Mouse (Mus musculus) cerebellum, adult 11 months (tissue): ENCODE results near the gene Fstl4.

ENCODE experiments used
- DNase-seq: peaks from one replicate; pipeline ENCODE4 v3.0.0; 2022

Gene Fstl4

GRCm38 (mm10) chr11:53098780-53099198 lies 334.4 kb downstream of the Fstl4 start:
- peak; percentile 21 for DNase-seq

- no peak for DNase-seq
These were observed 334.9 kb downstream of the Fstl4 start for GRCm38 (mm10) chr11:53099322-53099721.

- no peak for DNase-seq
These were observed 337.3 kb downstream of the Fstl4 start for GRCm38 (mm10) chr11:53101732-53102131.

GRCm38 (mm10) chr11:53103601-53104325 lies 339.3 kb downstream of the Fstl4 start:
- DNase-seq: no peak

- peak; percentile 44 for DNase-seq
These were observed 343.3 kb downstream of the Fstl4 start for GRCm38 (mm10) chr11:53107706-53108105.

- no peak for DNase-seq
These were observed 344.4 kb downstream of the Fstl4 start for GRCm38 (mm10) chr11:53108798-53109197.

GRCm38 (mm10) chr11:53109701-53110467 lies 345.4 kb downstream of the Fstl4 start:
- DNase-seq: no peak

GRCm38 (mm10) chr11:53115711-53116110 lies 351.3 kb downstream of the Fstl4 start:
- DNase-seq: no peak

- no peak for DNase-seq
These were observed 351.9 kb downstream of the Fstl4 start for GRCm38 (mm10) chr11:53116356-53116755.

- DNase-seq: peak; percentile 40
These were observed 354.0 kb downstream of the Fstl4 start for GRCm38 (mm10) chr11:53118226-53118965.

GRCm38 (mm10) chr11:53119966-53120365 lies 355.5 kb downstream of the Fstl4 start:
- no peak for DNase-seq

- DNase-seq: no peak
These were observed 356.8 kb downstream of the Fstl4 start for GRCm38 (mm10) chr11:53121208-53121607.

- no peak for DNase-seq
These were observed 360.4 kb downstream of the Fstl4 start for GRCm38 (mm10) chr11:53124799-53125198.

- DNase-seq: no peak
These were observed 362.2 kb downstream of the Fstl4 start for GRCm38 (mm10) chr11:53126660-53127059.

- DNase-seq: no peak
These were observed 364.2 kb downstream of the Fstl4 start for GRCm38 (mm10) chr11:53128661-53129060.

GRCm38 (mm10) chr11:53132406-53133035 lies 368.1 kb downstream of the Fstl4 start:
- DNase-seq: no peak

GRCm38 (mm10) chr11:53136371-53136770 lies 371.9 kb downstream of the Fstl4 start:
- DNase-seq: no peak

- no peak for DNase-seq
These were observed 372.9 kb downstream of the Fstl4 start for GRCm38 (mm10) chr11:53137381-53137780.

- DNase-seq: no peak
These were observed 373.8 kb downstream of the Fstl4 start for GRCm38 (mm10) chr11:53138212-53138611.

- no peak for DNase-seq
These were observed 375.2 kb downstream of the Fstl4 start for GRCm38 (mm10) chr11:53139666-53140065.

- DNase-seq: no peak
These were observed 375.8 kb downstream of the Fstl4 start for GRCm38 (mm10) chr11:53140196-53140595.

- DNase-seq: no peak
These were observed 376.4 kb downstream of the Fstl4 start for GRCm38 (mm10) chr11:53140722-53141400.
